Mouse (Mus musculus): ENCODE data around the gene Ndufaf3. TPM values are rescaled to one million over a fixed set of nuclear protein-coding genes. Genes with fewer than 3 reads are reported as not detected.

Gene Ndufaf3
- 24.6 to 30.8 TPM (median 25.4 TPM) in 4 replicates for total RNA-seq (2023)

GRCm38 (mm10) chr9:108566815-108567776 lies at the start of gene Ndufaf3:
Ndufaf3 (minus strand) TSS chr9:108567434.

GRCm38 (mm10) chr9:108596998-108597764 lies 29.9 kb upstream of the Ndufaf3 start, which contains the start of gene P4htm:
P4htm (minus strand) TSS chr9:108597667.

GRCm38 (mm10) chr9:108578545-108579343 lies 11.5 kb upstream of the Ndufaf3 start, which contains the start of gene Wdr6:
Wdr6 (minus strand) TSS chr9:108578739.

GRCm38 (mm10) chr9:108569381-108570206 lies 2.4 kb upstream of the Ndufaf3 start, which contains the start of gene Dalrd3:
Dalrd3 (plus strand) TSS chr9:108569886.

GRCm38 (mm10) chr9:108560227-108560841 lies 6.9 kb downstream of the Ndufaf3 start, which contains the start of gene Impdh2:
Impdh2 (plus strand) TSS chr9:108560286.

GRCm38 (mm10) chr9:108516380-108517251 lies 50.6 kb downstream of the Ndufaf3 start, which contains the start of gene Qrich1:
Qrich1 (plus strand) TSS chr9:108516806.

Other genes with a start within 250 kb of the Ndufaf3 start
- 310 to 331 TPM (median 320 TPM) in 4 replicates for gene Gpx1, start 228.5 kb downstream of the Ndufaf3 start, total RNA-seq (2023)
- 176 to 184 TPM (median 183 TPM) in 4 replicates for gene Usp4, start 219.6 kb downstream of the Ndufaf3 start, total RNA-seq (2023)
- gene 1700102P08Rik, start 174.6 kb downstream of the Ndufaf3 start, total RNA-seq (2023) = 4.1 to 6.6 TPM (median 5.6 TPM) in 4 replicates
- gene Ccdc36, start 138.9 kb downstream of the Ndufaf3 start, total RNA-seq (2023) = not detected in 4 replicates
- not detected in 4 replicates for gene BC048562, start 131.0 kb downstream of the Ndufaf3 start, total RNA-seq (2023)
- gene Ccdc71, start 106.9 kb downstream of the Ndufaf3 start, total RNA-seq (2023) = 21.9 to 31.4 TPM (median 28.3 TPM) in 4 replicates
- 2.1 to 5.2 TPM (median 3.3 TPM) in 4 replicates for gene Klhdc8b, start 105.9 kb downstream of the Ndufaf3 start, total RNA-seq (2023)
- 0.13 to 0.83 TPM (median 0.24 TPM) in 3 of 4 replicates, not detected in the other for gene Lamb2, start 87.7 kb downstream of the Ndufaf3 start, total RNA-seq (2023)
- 287 to 325 TPM (median 308 TPM) in 4 replicates for gene Usp19, start 76.8 kb downstream of the Ndufaf3 start, total RNA-seq (2023)
- 173 to 207 TPM (median 195 TPM) in 4 replicates for gene Qars, start 59.7 kb downstream of the Ndufaf3 start, total RNA-seq (2023)
- gene Qrich1, start 50.6 kb downstream of the Ndufaf3 start, total RNA-seq (2023) = 219 to 250 TPM (median 225 TPM) in 4 replicates
- 174 to 207 TPM (median 193 TPM) in 4 replicates for gene Impdh2, start 7.1 kb downstream of the Ndufaf3 start, total RNA-seq (2023)
- gene Dalrd3, start 2.5 kb upstream of the Ndufaf3 start, total RNA-seq (2023) = 79.6 to 104 TPM (median 84.6 TPM) in 4 replicates
- 40.1 to 42.8 TPM (median 42.0 TPM) in 4 replicates for gene Wdr6, start 11.3 kb upstream of the Ndufaf3 start, total RNA-seq (2023)
- gene P4htm, start 30.2 kb upstream of the Ndufaf3 start, total RNA-seq (2023) = 4.0 to 6.6 TPM (median 5.5 TPM) in 4 replicates
- 165 to 172 TPM (median 168 TPM) in 4 replicates for gene Arih2, start 82.0 kb upstream of the Ndufaf3 start, total RNA-seq (2023)
- 15.5 to 20.3 TPM (median 17.4 TPM) in 4 replicates for gene Slc25a20, start 94.7 kb upstream of the Ndufaf3 start, total RNA-seq (2023)
- gene Prkar2a, start 121.9 kb upstream of the Ndufaf3 start, total RNA-seq (2023) = 5.8 to 11.4 TPM (median 8.9 TPM) in 4 replicates
- gene Ip6k2, start 216.4 kb upstream of the Ndufaf3 start, total RNA-seq (2023) = 60.1 to 74.0 TPM (median 66.7 TPM) in 4 replicates
- 13.4 to 16.4 TPM (median 15.0 TPM) in 4 replicates for gene Nckipsd, start 240.9 kb upstream of the Ndufaf3 start, total RNA-seq (2023)